ENCODE assay signal across 26 mouse cellular contexts in genomic region chr9:79937570-79937969, GRCm38 (mm10).
DNase-seq lines count a peak whose midpoint lies in the region; ATAC-seq and TF ChIP-seq lines count a peak whose summit lies in the region.
"Had no signal": no experiment of that assay in that cellular context is flagged by ENCODE, and none has a peak within 500 bp of the region (broad histone marks: within the 10 kb centered on the region; RNA-seq: fewer than 3 reads in every experiment).

No protein-coding gene starts in this region.

- TF ChIP-seq CTCF in gastrocnemius, adult 2 months (IDR thresholded peaks at IDR 0.05): no peak
- no peak for TF ChIP-seq CTCF in testis, adult 2 months (IDR thresholded peaks at IDR 0.05; ENCODE audit: control insufficient read depth, insufficient read depth, insufficient replicate concordance, low read depth, low read length)
- no peak for TF ChIP-seq CTCF in stomach, postnatal 0 days (IDR thresholded peaks at IDR 0.05; ENCODE audit: low read depth)

- no peak for TF ChIP-seq EP300 in stomach, postnatal 0 days (optimal IDR thresholded peaks at IDR 0.05)

- DNase-seq in gastrocnemius, adult 2 months: peak; percentile 42
- DNase-seq in gastrocnemius, postnatal 14 days: no peak
- DNase-seq in testis, postnatal 14 days (ENCODE audit: low spot score): no peak
- peak; percentile 5 for DNase-seq in stomach, postnatal 0 days (ENCODE audit: low spot score)
- no peak for DNase-seq in midbrain, embryonic 11.5 days (ENCODE audit: low spot score, missing footprints)
- no peak for DNase-seq in lung, postnatal 25 days (ENCODE audit: low spot score)
- DNase-seq: adrenal gland, adult 8-10 months; adrenal gland, postnatal 14 days; adrenal gland, postnatal 36 days; cerebellum, adult 11 months; cerebellum, adult 18-20 months; cerebellum, adult 8-10 months; cerebellum, adult 9-11 months; cerebellum, postnatal 14 days; cerebellum, postnatal 36 days; embryo, embryonic 11 days had no signal

- peak; percentile 62 for ATAC-seq in granulocyte monocyte progenitor cell, adult 5-6 weeks (replicated peaks; ENCODE audit: poor library complexity, severe bottlenecking)
- no peak for ATAC-seq in stomach, postnatal 0 days (ENCODE audit: low FRiP score, low TSS enrichment)
- no peak for ATAC-seq in midbrain, embryonic 11.5 days (ENCODE audit: low FRiP score)
- ATAC-seq: activated CD4-positive, CD25-positive, alpha-beta regulatory T cell, adult 4 months; forebrain, embryonic 14.5 days; forebrain, embryonic 16.5 days had no signal

- no peak overlapping the region for H3K4me2 ChIP-seq in stomach, postnatal 0 days (replicated peaks; ENCODE audit: low read depth)
- H3K4me2 ChIP-seq in midbrain, embryonic 11.5 days: no peak overlapping the region
- H3K4me2 ChIP-seq: embryonic facial prominence, embryonic 13.5 days; embryonic facial prominence, embryonic 15.5 days; forebrain, embryonic 12.5 days had no signal

- H3K27me3 ChIP-seq in testis, adult 2 months (ENCODE audit: control insufficient read depth, insufficient read depth, low read length): no peaks in the 10 kb centered on the region
- H3K27me3 ChIP-seq in stomach, postnatal 0 days (ENCODE audit: control insufficient read depth, insufficient read depth, low read length): no peaks in the 10 kb centered on the region
- H3K27me3 ChIP-seq in midbrain, embryonic 11.5 days (ENCODE audit: control insufficient read depth, insufficient read depth, low read length): no peaks in the 10 kb centered on the region
- H3K27me3 ChIP-seq: embryonic facial prominence, embryonic 13.5 days; embryonic facial prominence, embryonic 15.5 days; forebrain, embryonic 12.5 days had no signal

- peak overlapping the region; percentile 50 for H3K27ac ChIP-seq in gastrocnemius, adult 2 months
- H3K27ac ChIP-seq in testis, adult 2 months (ENCODE audit: control insufficient read depth, insufficient read depth, low read depth, low read length): peak overlapping the region; percentile 42; the same call in 1 of the 2 replicates
- no peak overlapping the region for H3K27ac ChIP-seq in stomach, postnatal 0 days (replicated peaks)
- H3K27ac ChIP-seq in midbrain, embryonic 11.5 days (ENCODE audit: low read depth, low read length): no peak overlapping the region
- H3K27ac ChIP-seq: embryonic facial prominence, embryonic 13.5 days; embryonic facial prominence, embryonic 15.5 days; forebrain, embryonic 10.5 days; forebrain, embryonic 12.5 days had no signal

- H3K9ac ChIP-seq in stomach, postnatal 0 days (ENCODE audit: low read length): no peak overlapping the region
- H3K9ac ChIP-seq in midbrain, embryonic 11.5 days (ENCODE audit: low read length): no peak overlapping the region
- H3K9ac ChIP-seq: embryonic facial prominence, embryonic 13.5 days; embryonic facial prominence, embryonic 15.5 days; forebrain, embryonic 12.5 days had no signal

- TF ChIP-seq POLR2A in testis, adult 2 months (IDR thresholded peaks at IDR 0.05; ENCODE audit: control insufficient read depth, low read depth, low read length): no peak

- intact Hi-C loops in gastrocnemius, adult 2 months (cut with DNase I): no loop called here
- intact Hi-C loops in gastrocnemius, postnatal 14 days (cut with DNase I; ENCODE audit: low total_unique reads): no loop called here

- H3K4me3 ChIP-seq in gastrocnemius, adult 2 months: no peak overlapping the region
- H3K4me3 ChIP-seq in testis, adult 2 months (ENCODE audit: control insufficient read depth, low read depth, low read length): no peak overlapping the region
- H3K4me3 ChIP-seq in stomach, postnatal 0 days (ENCODE audit: low read depth, low read length): no peak overlapping the region
- H3K4me3 ChIP-seq in midbrain, embryonic 11.5 days (ENCODE audit: low read depth, low read length): no peak overlapping the region
- H3K4me3 ChIP-seq: embryonic facial prominence, embryonic 13.5 days; embryonic facial prominence, embryonic 15.5 days; erythroblast, embryonic 14.5 days; forebrain, embryonic 10.5 days; forebrain, embryonic 12.5 days had no signal

- 73% methylated on average over 6 of the region's 6 CpGs for WGBS in stomach, postnatal 0 days
- 79% methylated on average over 6 of the region's 6 CpGs for WGBS in midbrain, embryonic 11.5 days

- H3K36me3 ChIP-seq in testis, adult 2 months (ENCODE audit: control insufficient read depth, insufficient read depth, low read length): no peaks in the 10 kb centered on the region
- no peaks in the 10 kb centered on the region for H3K36me3 ChIP-seq in stomach, postnatal 0 days (ENCODE audit: control insufficient read depth, insufficient read depth, low read length)
- H3K36me3 ChIP-seq in midbrain, embryonic 11.5 days (ENCODE audit: control insufficient read depth, insufficient read depth, low read length): no peaks in the 10 kb centered on the region
- H3K36me3 ChIP-seq: embryonic facial prominence, embryonic 13.5 days; embryonic facial prominence, embryonic 15.5 days; forebrain, embryonic 10.5 days; forebrain, embryonic 12.5 days had no signal

- peaks cover 6% of the 10 kb centered on the region for H3K4me1 ChIP-seq in testis, adult 2 months (ENCODE audit: control insufficient read depth, insufficient read depth, low read length)
- no peaks in the 10 kb centered on the region for H3K4me1 ChIP-seq in stomach, postnatal 0 days (replicated peaks; ENCODE audit: control insufficient read depth, insufficient read depth)
- no peaks in the 10 kb centered on the region for H3K4me1 ChIP-seq in midbrain, embryonic 11.5 days (ENCODE audit: control insufficient read depth, insufficient read depth, low read length)
- H3K4me1 ChIP-seq: embryonic facial prominence, embryonic 13.5 days; embryonic facial prominence, embryonic 15.5 days; forebrain, embryonic 12.5 days had no signal

- H3K9me3 ChIP-seq in stomach, postnatal 0 days (ENCODE audit: control insufficient read depth, low read length): no peaks in the 10 kb centered on the region
- no peaks in the 10 kb centered on the region for H3K9me3 ChIP-seq in midbrain, embryonic 11.5 days (ENCODE audit: control insufficient read depth, low read length)
- H3K9me3 ChIP-seq: embryonic facial prominence, embryonic 13.5 days; embryonic facial prominence, embryonic 15.5 days; forebrain, embryonic 10.5 days; forebrain, embryonic 12.5 days had no signal

Comparison
In these comparisons a context has a peak if more than half of its experiments do, and no peak if none do; other contexts are left out.
1. DNase-seq: peak in gastrocnemius, adult 2 months (single experiment) and stomach, postnatal 0 days (single experiment); none in gastrocnemius, postnatal 14 days (single experiment), testis, postnatal 14 days (single experiment), midbrain, embryonic 11.5 days (single experiment) and lung, postnatal 25 days (single experiment).
2. H3K27ac ChIP-seq: peak in gastrocnemius, adult 2 months (single experiment) and testis, adult 2 months (single experiment); none in stomach, postnatal 0 days (single experiment) and midbrain, embryonic 11.5 days (single experiment).